Comparison of ENCODE assay signal across 10 mouse cellular contexts in the genomic region with DNA sequence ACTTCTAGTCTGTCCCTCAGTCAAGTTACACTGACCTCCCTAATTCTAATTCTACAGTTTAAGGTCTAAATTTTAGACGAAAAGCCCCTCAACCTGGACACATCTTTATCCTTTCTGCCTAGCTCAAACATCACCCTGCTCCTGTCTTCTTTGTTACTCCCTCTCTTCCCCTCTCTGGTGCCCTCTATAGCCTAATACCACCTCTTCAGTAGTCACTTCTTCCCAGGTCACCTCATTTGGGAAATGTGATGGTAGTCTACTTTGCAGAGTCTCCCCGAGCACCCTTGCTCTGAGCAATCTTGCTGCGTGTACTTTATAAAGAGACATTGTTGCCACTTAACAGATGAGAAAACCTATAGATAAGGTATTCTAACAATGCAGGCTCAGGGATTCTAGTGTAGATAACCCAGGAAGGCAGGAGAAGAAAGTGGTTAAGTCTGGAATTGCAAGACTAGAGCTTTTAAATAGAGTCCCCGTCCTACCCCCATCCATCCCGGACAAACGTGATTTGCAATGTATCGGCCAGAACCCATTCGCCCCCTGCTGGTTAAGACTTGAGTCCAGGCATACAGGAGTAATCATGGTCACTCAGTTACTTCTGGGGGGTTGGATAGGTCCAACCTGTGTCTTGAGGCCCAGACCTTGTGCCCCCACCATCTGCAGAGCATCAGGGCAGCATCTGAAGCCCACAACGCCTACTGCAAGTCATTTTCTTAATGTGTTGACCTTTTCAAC. TPM values are rescaled to one million over a fixed set of nuclear protein-coding genes. Genes with fewer than 3 reads are reported as not detected.
DNase-seq lines count a peak whose midpoint lies in the region; ATAC-seq and TF ChIP-seq lines count a peak whose summit lies in the region.
"Had no signal": no experiment of that assay in that cellular context is flagged by ENCODE, and none has a peak within 500 bp of the region (broad histone marks: within the 10 kb centered on the region; RNA-seq: fewer than 3 reads in every experiment).

No protein-coding gene starts in this region.

- DNase-seq in layer of hippocampus, postnatal 10 days (ENCODE audit: low spot score in 2 of 2): peak; percentile 62 to 73
- no peak for DNase-seq in layer of hippocampus, postnatal 36 days
- DNase-seq in ES-E14 (ENCODE audit: low read depth, low spot score): peak; percentile 66
- peak; percentile 84 to 89 for DNase-seq in kidney, postnatal 36 days
- peak; percentile 76 for DNase-seq in mesoderm, embryonic 11.5 days (ENCODE audit: low read depth, low spot score)
- DNase-seq in thymus, postnatal 25 days: peak; percentile 57

- H3K4me2 ChIP-seq in heart, embryonic 14.5 days (ENCODE audit: low read length): peak overlapping the region; percentile 31; the same call in 1 of the 2 replicates
- H3K4me2 ChIP-seq: embryonic facial prominence, embryonic 12.5 days; midbrain, embryonic 12.5 days had no signal

- H3K9me3 ChIP-seq in ES-E14 (ENCODE audit: control insufficient read depth, insufficient read depth, low read depth, low read length): no peaks in the 10 kb centered on the region
- no peaks in the 10 kb centered on the region for H3K9me3 ChIP-seq in heart, embryonic 14.5 days (ENCODE audit: control insufficient read depth, low read length)
- H3K9me3 ChIP-seq: embryonic facial prominence, embryonic 12.5 days; midbrain, embryonic 12.5 days had no signal

- H3K36me3 ChIP-seq in ES-E14 (ENCODE audit: control insufficient read depth, insufficient read depth, low read length, poor library complexity, severe bottlenecking): no peaks in the 10 kb centered on the region
- no peaks in the 10 kb centered on the region for H3K36me3 ChIP-seq in heart, embryonic 14.5 days (ENCODE audit: control insufficient read depth, insufficient read depth, low read length)
- H3K36me3 ChIP-seq: embryonic facial prominence, embryonic 12.5 days; midbrain, embryonic 12.5 days had no signal

- H3K27ac ChIP-seq in ES-E14 (ENCODE audit: insufficient read depth, low read depth, low read length, poor library complexity, severe bottlenecking): no peak overlapping the region
- no peak overlapping the region for H3K27ac ChIP-seq in heart, embryonic 14.5 days (replicated peaks in 1 of 2; ENCODE audit: control insufficient read depth in 1 of 2, insufficient read depth in 1 of 2, low read depth in 2 of 2, low read length in 2 of 2)
- H3K27ac ChIP-seq: embryonic facial prominence, embryonic 12.5 days; midbrain, embryonic 12.5 days had no signal

- WGBS in heart, embryonic 14.5 days: 22% methylated on average over 9 of the region's 9 CpGs

- peak; percentile 61 for ATAC-seq in common myeloid progenitor, adult 5-6 weeks (replicated peaks; ENCODE audit: low read depth, poor library complexity, severe bottlenecking)
- ATAC-seq in heart, embryonic 14.5 days (ENCODE audit: insufficient number of reproducible peaks, insufficient read depth, low FRiP score, low read depth): no peak

- peaks cover 0 to 3% of the 10 kb centered on the region in 2 experiments; a peak in 1 of 4 replicates for H3K4me1 ChIP-seq in ES-E14 (ENCODE audit: control insufficient read depth in 2 of 2, insufficient read depth in 2 of 2, low read length in 2 of 2, poor library complexity in 1 of 2)
- H3K4me1 ChIP-seq in heart, embryonic 14.5 days (ENCODE audit: control insufficient read depth in 2 of 2, insufficient read depth in 2 of 2, low read length in 2 of 2): peaks cover 2 to 7% of the 10 kb centered on the region in 2 experiments; a peak in 2 of 4 replicates

- H3K4me3 ChIP-seq in ES-E14 (ENCODE audit: insufficient read depth in 1 of 2, low read depth in 1 of 2, low read length in 2 of 2, poor library complexity in 1 of 2, severe bottlenecking in 1 of 2): no peak overlapping the region
- H3K4me3 ChIP-seq in heart, embryonic 14.5 days (ENCODE audit: control insufficient read depth in 1 of 2, insufficient read depth in 1 of 2, low read depth in 1 of 2, low read length in 2 of 2): no peak overlapping the region
- H3K4me3 ChIP-seq: embryonic facial prominence, embryonic 12.5 days; midbrain, embryonic 12.5 days had no signal

- in situ Hi-C loops in ES-E14 (cut with MboI; ENCODE audit: low sequenced_read_pairs in 2 of 2, unreplicated experiment in 2 of 2): no loop called here

- H3K27me3 ChIP-seq in heart, embryonic 14.5 days (ENCODE audit: control insufficient read depth, insufficient read depth, low read length): no peaks in the 10 kb centered on the region
- H3K27me3 ChIP-seq: embryonic facial prominence, embryonic 12.5 days had no signal

- no peak overlapping the region for H3K9ac ChIP-seq in ES-E14 (ENCODE audit: insufficient read depth, low read depth, low read length, poor library complexity, severe bottlenecking)
- no peak overlapping the region for H3K9ac ChIP-seq in heart, embryonic 14.5 days (ENCODE audit: low read length)
- H3K9ac ChIP-seq: embryonic facial prominence, embryonic 12.5 days; midbrain, embryonic 12.5 days had no signal

TF ChIP-seq in ES-E14, 5 proteins besides CTCF, POLR2A, EP300 and RAD21:
- no peak for TF ChIP-seq CHD2 (IDR thresholded peaks at IDR 0.05; ENCODE audit: low read depth, low read length)
- TF ChIP-seq ZC3H11A (IDR thresholded peaks at IDR 0.05; ENCODE audit: borderline replicate concordance, low read depth, low read length): no peak
- no peak for TF ChIP-seq ZNF384 (IDR thresholded peaks at IDR 0.05; ENCODE audit: low read depth, low read length)
- TF ChIP-seq MAFK (IDR thresholded peaks at IDR 0.05; ENCODE audit: insufficient read depth, low read depth, low read length): no peak
- TF ChIP-seq HCFC1 (IDR thresholded peaks at IDR 0.05; ENCODE audit: borderline replicate concordance, insufficient read depth, low read length): no peak
TF ChIP-seq in ES-E14: peak in this region for 0.

RNA-seq across cellular contexts. Expression of a gene that starts 1.1 kb away (rescaled TPM):
- under 1 TPM; 0.51 to 0.85 TPM for total RNA-seq in layer of hippocampus, postnatal 10 days (2021)
- not detected for total RNA-seq in layer of hippocampus, postnatal 36 days (2021)
- total RNA-seq in ES-E14 (2012; rRNA removed): 0.62 and 0.63 TPM in 2 replicates
- total RNA-seq in common myeloid progenitor, adult 5-6 weeks (2017): not detected in 2 replicates
- 0.67 TPM in 1 of 2 replicates, not detected in the other for polyA plus RNA-seq in heart, embryonic 14.5 days (2014; fragmentation: Nextera tagmentation; extraction: Ambion mirVana)
- polyA plus RNA-seq: embryonic facial prominence, embryonic 12.5 days; midbrain, embryonic 12.5 days had no signal

RNA-seq across cellular contexts. Expression of a gene that starts 22.5 kb away (rescaled TPM):
- total RNA-seq in layer of hippocampus, postnatal 10 days (2021): 10 to 100 TPM; 19.6 to 24.5 TPM
- 10 to 100 TPM; 16.3 to 19.9 TPM for total RNA-seq in layer of hippocampus, postnatal 36 days (2021)
- total RNA-seq in ES-E14 (2012; rRNA removed): 21.9 and 29.4 TPM in 2 replicates
- total RNA-seq in common myeloid progenitor, adult 5-6 weeks (2017): 4.8 and 4.9 TPM in 2 replicates
- polyA plus RNA-seq in heart, embryonic 14.5 days (2014; fragmentation: Nextera tagmentation; extraction: Ambion mirVana): 10.8 and 11.3 TPM in 2 replicates

RNA-seq across cellular contexts. Expression of a gene that starts 30.9 kb away (rescaled TPM):
- 10 to 100 TPM; 16.1 to 19.2 TPM for total RNA-seq in layer of hippocampus, postnatal 10 days (2021)
- total RNA-seq in layer of hippocampus, postnatal 36 days (2021): 10 to 100 TPM; 11.7 TPM
- 20.0 and 33.4 TPM in 2 replicates for total RNA-seq in ES-E14 (2012; rRNA removed)
- 10.6 and 13.0 TPM in 2 replicates for total RNA-seq in common myeloid progenitor, adult 5-6 weeks (2017)
- 18.0 and 24.6 TPM in 2 replicates for polyA plus RNA-seq in heart, embryonic 14.5 days (2014; fragmentation: Nextera tagmentation; extraction: Ambion mirVana)

RNA-seq across cellular contexts. Expression of a gene that starts 56.1 kb away (rescaled TPM):
- 10 to 100 TPM; 58.6 to 59.2 TPM for total RNA-seq in layer of hippocampus, postnatal 10 days (2021)
- total RNA-seq in layer of hippocampus, postnatal 36 days (2021): 10 to 100 TPM; 35.3 to 43.9 TPM
- total RNA-seq in ES-E14 (2012; rRNA removed): 66.1 and 68.6 TPM in 2 replicates
- total RNA-seq in common myeloid progenitor, adult 5-6 weeks (2017): 60.6 and 72.8 TPM in 2 replicates
- 24.2 and 27.3 TPM in 2 replicates for polyA plus RNA-seq in heart, embryonic 14.5 days (2014; fragmentation: Nextera tagmentation; extraction: Ambion mirVana)

Comparison
In these comparisons a context has a peak if more than half of its experiments do, and no peak if none do; other contexts are left out.
1. DNase-seq: peak in layer of hippocampus, postnatal 10 days (2 of 2), ES-E14 (single experiment), kidney, postnatal 36 days (2 of 2), mesoderm, embryonic 11.5 days (single experiment) and thymus, postnatal 25 days (single experiment); none in layer of hippocampus, postnatal 36 days (0 of 2).